Mouse (Mus musculus): Measurements from ENCODE around the gene Sox9. TPM values are rescaled to one million over a fixed set of nuclear protein-coding genes. Genes with fewer than 3 reads are reported as not detected.

Gene Sox9
- polyA plus RNA-seq (2015; fragmentation: Nextera tagmentation; extraction: Ambion mirVana): 1.1 and 1.4 TPM in 2 replicates

GRCm38 (mm10) chr11:112781994-112782356 lies at the start of gene Sox9:
Gene Sox9 (plus strand): TSS chr11:112782224.
- Histone ChIP-seq H3K27ac (ENCODE audit: low read length) (no peak within 1 kb of the TSS), H3K4me2 (ENCODE audit: low read depth, low read length) (peak within 1 kb of the TSS; percentile 60), H3K9me3 (replicated peaks; ENCODE audit: control insufficient read depth, low read length) (no peaks in the 10 kb centered on the region), H3K4me1 (ENCODE audit: control insufficient read depth, low read depth, low read length) (no peaks in the 10 kb centered on the region; the same call in 1 of the 2 replicates), H3K4me3 (ENCODE audit: low read depth, low read length) (peak within 1 kb of the TSS; percentile 51), H3K27me3 (ENCODE audit: control insufficient read depth, insufficient read depth, low read depth, low read length) (peaks cover 81% of the 10 kb centered on the region), H3K9ac (ENCODE audit: low read depth, low read length) (no peak within 1 kb of the TSS), H3K36me3 (ENCODE audit: control insufficient read depth, insufficient read depth) (no peaks in the 10 kb centered on the region)
- ATAC-seq (ENCODE audit: low read depth): peak; percentile 43
- WGBS (ENCODE audit: insufficient replicate concordance): under 1% methylated on average over 15 of the region's 15 CpGs

- ATAC-seq (ENCODE audit: low read depth): no peak
- Histone ChIP-seq H3K4me1 (ENCODE audit: control insufficient read depth, low read depth, low read length) (no peaks in the 10 kb centered on the region; the same call in 1 of the 2 replicates), H3K27me3 (ENCODE audit: control insufficient read depth, insufficient read depth, low read depth, low read length) (no peaks in the 10 kb centered on the region), H3K4me3 (ENCODE audit: low read depth, low read length) (no peak overlapping the region), H3K27ac (ENCODE audit: low read length) (no peak overlapping the region), H3K4me2 (ENCODE audit: low read depth, low read length) (no peak overlapping the region), H3K9me3 (replicated peaks; ENCODE audit: control insufficient read depth, low read length) (no peaks in the 10 kb centered on the region), H3K36me3 (ENCODE audit: control insufficient read depth, insufficient read depth) (no peaks in the 10 kb centered on the region), H3K9ac (ENCODE audit: low read depth, low read length) (no peak overlapping the region)
- WGBS (ENCODE audit: insufficient replicate concordance): 59% methylated on average over 7 of the region's 7 CpGs
Measured at GRCm38 (mm10) chr11:112732401-112732800, 49.6 kb upstream of the Sox9 start.

DNA sequence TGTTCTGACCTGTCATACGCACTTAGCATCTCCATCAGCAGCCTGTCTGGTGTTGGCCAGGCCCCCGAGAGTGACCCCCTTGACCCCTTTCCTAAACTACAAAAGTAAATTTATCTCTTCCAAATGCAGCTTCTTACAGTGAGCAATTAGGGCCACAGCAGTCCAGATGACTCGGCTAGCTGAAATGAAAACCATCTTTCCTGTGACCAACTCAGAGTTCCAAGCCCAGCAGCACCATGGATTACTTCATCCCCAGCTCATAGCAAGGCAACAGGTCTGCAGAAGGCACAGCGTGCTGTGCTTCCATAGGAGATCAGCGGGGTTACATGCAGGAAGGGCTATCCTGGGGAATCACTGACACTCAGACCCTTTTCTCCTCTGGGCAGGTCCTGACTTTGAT lies 45.0 kb upstream of the Sox9 start:
- 56% methylated on average over 5 of the region's 5 CpGs for WGBS (ENCODE audit: insufficient replicate concordance)

DNA sequence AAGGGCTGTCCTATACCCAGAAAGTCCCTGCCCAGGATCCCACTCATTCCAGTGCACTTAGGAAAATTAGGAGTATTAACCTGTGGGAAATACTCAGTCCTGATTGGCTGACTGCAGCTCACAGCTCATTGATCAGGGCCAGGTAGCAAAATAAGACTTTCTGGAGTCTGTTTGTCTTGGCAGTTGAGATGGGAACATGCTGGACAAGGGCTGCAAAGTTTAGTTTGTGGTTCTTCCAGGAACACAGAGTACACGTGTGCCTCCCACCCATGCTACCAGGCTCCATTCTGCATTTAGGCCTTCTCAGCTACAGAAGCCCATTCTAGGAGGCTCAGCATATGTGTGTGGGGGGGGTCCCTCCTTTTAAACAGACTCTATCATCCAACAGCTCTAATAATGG lies 42.3 kb upstream of the Sox9 start:
- Histone ChIP-seq H3K4me3 (ENCODE audit: low read depth, low read length) (no peak overlapping the region), H3K4me2 (ENCODE audit: low read depth, low read length) (no peak overlapping the region), H3K27me3 (ENCODE audit: control insufficient read depth, insufficient read depth, low read depth, low read length) (no peaks in the 10 kb centered on the region), H3K36me3 (ENCODE audit: control insufficient read depth, insufficient read depth) (no peaks in the 10 kb centered on the region), H3K9me3 (replicated peaks; ENCODE audit: control insufficient read depth, low read length) (no peaks in the 10 kb centered on the region), H3K9ac (ENCODE audit: low read depth, low read length) (no peak overlapping the region), H3K27ac (ENCODE audit: low read length) (no peak overlapping the region), H3K4me1 (ENCODE audit: control insufficient read depth, low read depth, low read length) (no peaks in the 10 kb centered on the region)
- no peak for ATAC-seq (ENCODE audit: low read depth)
- 61% methylated on average over 1 of the region's 1 CpGs for WGBS (ENCODE audit: insufficient replicate concordance)

More for the DNA sequence above, 45.0 kb upstream of the Sox9 start:
- Histone ChIP-seq H3K36me3 (ENCODE audit: control insufficient read depth, insufficient read depth) (no peaks in the 10 kb centered on the region), H3K4me1 (ENCODE audit: control insufficient read depth, low read depth, low read length) (no peaks in the 10 kb centered on the region), H3K9me3 (replicated peaks; ENCODE audit: control insufficient read depth, low read length) (no peaks in the 10 kb centered on the region), H3K27me3 (ENCODE audit: control insufficient read depth, insufficient read depth, low read depth, low read length) (no peaks in the 10 kb centered on the region), H3K4me3 (ENCODE audit: low read depth, low read length) (no peak overlapping the region), H3K4me2 (ENCODE audit: low read depth, low read length) (no peak overlapping the region), H3K9ac (ENCODE audit: low read depth, low read length) (no peak overlapping the region), H3K27ac (ENCODE audit: low read length) (no peak overlapping the region)
- no peak for ATAC-seq (ENCODE audit: low read depth)

- Histone ChIP-seq H3K9me3 (replicated peaks; ENCODE audit: control insufficient read depth, low read length) (no peaks in the 10 kb centered on the region), H3K9ac (ENCODE audit: low read depth, low read length) (no peak overlapping the region), H3K4me1 (ENCODE audit: control insufficient read depth, low read depth, low read length) (no peaks in the 10 kb centered on the region), H3K36me3 (ENCODE audit: control insufficient read depth, insufficient read depth) (no peaks in the 10 kb centered on the region), H3K4me2 (ENCODE audit: low read depth, low read length) (no peak overlapping the region), H3K4me3 (ENCODE audit: low read depth, low read length) (no peak overlapping the region), H3K27ac (ENCODE audit: low read length) (no peak overlapping the region), H3K27me3 (ENCODE audit: control insufficient read depth, insufficient read depth, low read depth, low read length) (no peaks in the 10 kb centered on the region)
- 57% methylated on average over 4 of the region's 4 CpGs for WGBS (ENCODE audit: insufficient replicate concordance)
- ATAC-seq (ENCODE audit: low read depth): no peak
Measured at GRCm38 (mm10) chr11:112756516-112756915, 25.5 kb upstream of the Sox9 start.

GRCm38 (mm10) chr11:112758056-112758455 lies 24.0 kb upstream of the Sox9 start:
- Histone ChIP-seq H3K9me3 (replicated peaks; ENCODE audit: control insufficient read depth, low read length) (no peaks in the 10 kb centered on the region), H3K4me3 (ENCODE audit: low read depth, low read length) (no peak overlapping the region), H3K4me1 (ENCODE audit: control insufficient read depth, low read depth, low read length) (no peaks in the 10 kb centered on the region), H3K36me3 (ENCODE audit: control insufficient read depth, insufficient read depth) (no peaks in the 10 kb centered on the region), H3K27ac (ENCODE audit: low read length) (no peak overlapping the region), H3K9ac (ENCODE audit: low read depth, low read length) (no peak overlapping the region), H3K4me2 (ENCODE audit: low read depth, low read length) (no peak overlapping the region), H3K27me3 (ENCODE audit: control insufficient read depth, insufficient read depth, low read depth, low read length) (no peaks in the 10 kb centered on the region)
- no peak for ATAC-seq (ENCODE audit: low read depth)
- WGBS (ENCODE audit: insufficient replicate concordance): 30% methylated on average over 9 of the region's 9 CpGs

DNA sequence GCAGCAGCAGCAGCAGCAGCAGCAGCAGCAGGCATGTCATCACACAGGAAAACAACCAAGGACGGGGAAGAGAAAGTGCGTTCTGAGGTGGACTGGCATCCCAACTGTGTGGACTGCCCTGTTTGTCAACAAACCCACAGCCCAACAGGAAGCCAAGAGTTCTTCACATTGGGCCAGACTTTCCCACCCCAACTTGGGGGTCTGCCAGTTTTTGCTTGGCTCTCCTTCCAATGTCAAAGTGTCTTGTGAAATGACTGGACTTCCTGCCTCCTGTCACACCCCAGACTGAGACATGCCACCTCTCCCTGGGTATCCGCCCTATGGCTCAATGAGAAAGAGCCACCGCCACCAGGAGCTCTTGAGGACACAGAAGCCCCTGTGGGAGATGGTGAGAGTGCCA lies 15.1 kb upstream of the Sox9 start:
- Histone ChIP-seq H3K4me1 (ENCODE audit: control insufficient read depth, low read depth, low read length) (no peaks in the 10 kb centered on the region), H3K27me3 (ENCODE audit: control insufficient read depth, insufficient read depth, low read depth, low read length) (no peaks in the 10 kb centered on the region), H3K27ac (ENCODE audit: low read length) (no peak overlapping the region), H3K9ac (ENCODE audit: low read depth, low read length) (no peak overlapping the region), H3K4me2 (ENCODE audit: low read depth, low read length) (no peak overlapping the region), H3K4me3 (ENCODE audit: low read depth, low read length) (no peak overlapping the region), H3K36me3 (ENCODE audit: control insufficient read depth, insufficient read depth) (no peaks in the 10 kb centered on the region), H3K9me3 (replicated peaks; ENCODE audit: control insufficient read depth, low read length) (no peaks in the 10 kb centered on the region)
- ATAC-seq (ENCODE audit: low read depth): no peak
- WGBS (ENCODE audit: insufficient replicate concordance): 66% methylated on average over 4 of the region's 4 CpGs

- H3K4me3 ChIP-seq (ENCODE audit: low read depth, low read length): no peak overlapping the region
- no peak overlapping the region for H3K9ac ChIP-seq (ENCODE audit: low read depth, low read length)
- ATAC-seq (ENCODE audit: low read depth): no peak
- H3K9me3 ChIP-seq (replicated peaks; ENCODE audit: control insufficient read depth, low read length): no peaks in the 10 kb centered on the region
- no peak overlapping the region for H3K27ac ChIP-seq (ENCODE audit: low read length)
- no peak overlapping the region for H3K4me2 ChIP-seq (ENCODE audit: low read depth, low read length)
- no peaks in the 10 kb centered on the region for H3K4me1 ChIP-seq (ENCODE audit: control insufficient read depth, low read depth, low read length)
- H3K36me3 ChIP-seq (ENCODE audit: control insufficient read depth, insufficient read depth): no peaks in the 10 kb centered on the region
- WGBS (ENCODE audit: insufficient replicate concordance): 60% methylated on average over 15 of the region's 15 CpGs
- no peaks in the 10 kb centered on the region for H3K27me3 ChIP-seq (ENCODE audit: control insufficient read depth, insufficient read depth, low read depth, low read length)
Measured at GRCm38 (mm10) chr11:112767531-112768041, 14.4 kb upstream of the Sox9 start.

GRCm38 (mm10) chr11:112772791-112773355 lies 9.2 kb upstream of the Sox9 start:
- no peak overlapping the region for H3K4me3 ChIP-seq (ENCODE audit: low read depth, low read length)
- ATAC-seq (ENCODE audit: low read depth): no peak
- H3K4me1 ChIP-seq (ENCODE audit: control insufficient read depth, low read depth, low read length): no peaks in the 10 kb centered on the region
- H3K9me3 ChIP-seq (replicated peaks; ENCODE audit: control insufficient read depth, low read length): no peaks in the 10 kb centered on the region
- peaks cover 12% of the 10 kb centered on the region for H3K27me3 ChIP-seq (ENCODE audit: control insufficient read depth, insufficient read depth, low read depth, low read length)
- no peak overlapping the region for H3K9ac ChIP-seq (ENCODE audit: low read depth, low read length)
- H3K27ac ChIP-seq (ENCODE audit: low read length): no peak overlapping the region
- 30% methylated on average over 11 of the region's 11 CpGs for WGBS (ENCODE audit: insufficient replicate concordance)
- H3K36me3 ChIP-seq (ENCODE audit: control insufficient read depth, insufficient read depth): no peaks in the 10 kb centered on the region
- H3K4me2 ChIP-seq (ENCODE audit: low read depth, low read length): no peak overlapping the region
